Mouse (Mus musculus): ENCODE measurements around the gene Mcu. TPM values are rescaled to one million over a fixed set of nuclear protein-coding genes. Genes with fewer than 3 reads are reported as not detected.

Mcu gene
- polyA plus RNA-seq, 1 experiment from 2014 or later: 24.9 TPM

DNA sequence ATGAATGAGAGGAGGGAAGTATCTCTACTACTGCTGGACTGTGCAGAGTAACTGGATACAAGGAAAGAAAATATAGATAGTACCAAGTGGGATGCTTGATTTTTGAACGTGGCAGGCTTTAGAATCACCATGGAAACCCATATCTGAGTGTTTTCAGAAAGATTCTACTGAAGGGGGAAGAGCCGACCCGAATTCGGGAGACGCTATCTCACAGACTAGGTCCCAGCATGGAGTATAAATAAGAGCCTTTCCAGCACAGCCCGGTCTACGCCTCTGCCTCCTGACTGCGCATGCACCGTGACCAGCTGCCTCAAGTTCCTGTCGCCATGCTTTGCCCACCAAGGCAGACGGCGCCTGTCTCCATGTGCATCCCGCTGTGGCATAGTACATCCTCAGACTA, 49.5 kb downstream of the Mcu start:
- H3K4me1 ChIP-seq: peaks cover 40% of the 10 kb centered on the region
- H3K9me3 ChIP-seq: no peaks in the 10 kb centered on the region
- no peaks in the 10 kb centered on the region for H3K27me3 ChIP-seq (replicated peaks)
- no peak overlapping the region for H3K4me2 ChIP-seq
- 83% methylated on average over 13 of the region's 13 CpGs for WGBS
- ATAC-seq (ENCODE audit: extremely low read depth, insufficient number of reproducible peaks, low FRiP score, low TSS enrichment): no peak
- 0 out of 2 replicates have a peak, but pooled peaks cover 3% of the 10 kb centered on the region for H3K36me3 ChIP-seq
- no peak overlapping the region for H3K27ac ChIP-seq (replicated peaks)
- H3K9ac ChIP-seq: no peak overlapping the region
- no peak overlapping the region for H3K4me3 ChIP-seq

DNA sequence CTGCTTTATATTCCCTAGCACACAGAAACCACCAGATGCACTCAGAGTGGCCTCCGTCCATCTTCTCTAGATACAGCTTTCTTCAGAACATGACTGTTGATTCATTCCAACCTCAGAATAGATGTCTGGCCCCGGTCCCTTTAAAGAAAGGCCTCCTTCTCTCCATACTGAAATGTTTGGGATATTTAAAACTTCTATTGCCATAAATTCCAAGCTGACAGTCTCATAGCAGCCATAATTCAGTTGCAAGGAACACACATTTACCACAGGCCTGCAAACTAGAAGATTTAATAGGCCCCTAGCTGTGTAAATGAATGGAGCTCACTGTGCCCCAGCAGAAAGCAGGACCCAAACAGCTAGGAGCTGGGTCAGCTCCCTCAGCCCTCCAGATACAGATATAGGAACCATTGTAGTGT, 50.5 kb downstream of the Mcu start:
- Histone ChIP-seq H3K36me3 (0 out of 2 replicates have a peak, but pooled peaks cover 3% of the 10 kb centered on the region), H3K27ac (replicated peaks) (no peak overlapping the region; the same call in 1 of the 2 replicates), H3K4me3 (no peak overlapping the region), H3K9ac (0 out of 2 replicates have a peak overlapping the region, but pooled peaks have one; percentile 24), H3K4me1 (peaks cover 33% of the 10 kb centered on the region), H3K9me3 (no peaks in the 10 kb centered on the region), H3K27me3 (replicated peaks) (no peaks in the 10 kb centered on the region), H3K4me2 (no peak overlapping the region)
- ATAC-seq (ENCODE audit: extremely low read depth, insufficient number of reproducible peaks, low FRiP score, low TSS enrichment): no peak
- 67% methylated on average over 2 of the region's 2 CpGs for WGBS

DNA sequence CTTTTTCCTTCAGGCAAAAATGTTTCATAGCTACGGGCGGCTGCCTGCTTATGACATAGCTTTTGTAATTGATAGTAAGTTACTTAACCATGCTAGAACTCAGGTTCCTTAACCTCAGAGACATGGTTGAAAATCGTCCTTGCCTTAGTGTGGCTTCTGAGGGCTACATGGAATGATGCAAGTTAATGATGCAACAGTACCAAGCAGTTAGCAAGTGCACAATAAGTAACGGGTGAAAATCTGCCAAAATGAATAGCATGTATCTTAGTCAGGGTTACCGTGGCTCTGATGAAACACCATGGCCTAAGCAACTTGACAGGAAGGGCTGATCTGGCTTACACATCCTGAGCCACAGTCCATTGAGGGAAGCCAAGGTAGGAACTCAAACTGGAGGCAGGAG, 51.9 kb downstream of the Mcu start:
- H3K36me3 ChIP-seq: 0 out of 2 replicates have a peak, but pooled peaks cover 3% of the 10 kb centered on the region
- H3K4me2 ChIP-seq: no peak overlapping the region
- 78% methylated on average over 5 of the region's 5 CpGs for whole genome bisulfite sequencing
- no peak for ATAC-seq (ENCODE audit: extremely low read depth, insufficient number of reproducible peaks, low FRiP score, low TSS enrichment)
- no peaks in the 10 kb centered on the region for H3K9me3 ChIP-seq
- no peak overlapping the region for H3K9ac ChIP-seq
- no peak overlapping the region for H3K4me3 ChIP-seq
- peaks cover 23% of the 10 kb centered on the region for H3K4me1 ChIP-seq
- H3K27me3 ChIP-seq (replicated peaks): no peaks in the 10 kb centered on the region
- H3K27ac ChIP-seq (replicated peaks): no peak overlapping the region

DNA sequence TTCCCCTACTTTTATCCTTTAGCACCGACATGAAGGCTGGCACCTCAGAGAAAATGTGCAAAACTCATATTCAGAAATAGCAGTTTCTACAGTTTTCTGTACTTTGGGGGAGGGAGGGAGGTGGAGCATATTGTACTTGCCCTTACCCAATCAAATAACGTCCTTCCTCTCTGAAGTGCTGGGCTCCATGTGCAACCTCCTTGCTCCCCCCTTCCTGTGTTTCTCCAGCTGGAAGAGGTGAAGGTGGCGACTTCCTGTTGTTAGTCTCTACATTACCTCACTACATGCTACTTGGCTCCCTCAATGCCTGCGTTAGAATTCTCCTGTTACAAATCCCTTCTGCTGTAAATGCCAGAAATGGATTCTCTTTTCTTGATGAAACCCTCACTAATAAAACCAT, 54.0 kb downstream of the Mcu start:
- Histone ChIP-seq H3K4me1 (peaks cover 22% of the 10 kb centered on the region), H3K4me3 (no peak overlapping the region), H3K9ac (no peak overlapping the region), H3K9me3 (no peaks in the 10 kb centered on the region), H3K27me3 (replicated peaks) (no peaks in the 10 kb centered on the region), H3K36me3 (0 out of 2 replicates have a peak, but pooled peaks cover under 1% of the 10 kb centered on the region), H3K4me2 (no peak overlapping the region), H3K27ac (replicated peaks) (0 out of 2 replicates have a peak overlapping the region, but pooled peaks have one; percentile 1)
- 59% methylated on average over 4 of the region's 4 CpGs for WGBS
- no peak for ATAC-seq (ENCODE audit: extremely low read depth, insufficient number of reproducible peaks, low FRiP score, low TSS enrichment)

DNA sequence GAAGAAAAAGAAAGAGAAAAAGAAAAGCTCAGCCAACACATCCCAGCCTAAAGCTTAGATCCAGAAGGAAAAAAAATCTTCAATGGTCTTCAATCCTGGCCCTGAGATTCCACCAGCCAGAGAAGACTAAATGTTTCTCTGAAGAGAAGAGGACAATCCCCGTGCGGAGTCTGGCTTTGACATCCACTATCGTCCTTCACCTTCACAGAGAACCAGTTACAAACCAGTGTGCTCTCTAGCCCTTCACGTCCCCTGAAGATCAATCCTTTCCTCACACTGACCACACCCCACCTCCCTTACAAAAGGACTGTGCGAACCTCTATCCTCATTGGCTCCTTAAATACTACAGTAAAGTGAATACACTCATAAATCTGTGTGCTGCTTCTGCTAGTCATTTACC, 56.4 kb downstream of the Mcu start:
- H3K4me3 ChIP-seq: no peak overlapping the region
- H3K27ac ChIP-seq (replicated peaks): no peak overlapping the region
- H3K4me2 ChIP-seq: no peak overlapping the region
- H3K36me3 ChIP-seq: no peaks in the 10 kb centered on the region
- no peak overlapping the region for H3K9ac ChIP-seq
- ATAC-seq (ENCODE audit: extremely low read depth, insufficient number of reproducible peaks, low FRiP score, low TSS enrichment): no peak
- no peaks in the 10 kb centered on the region for H3K27me3 ChIP-seq (replicated peaks)
- H3K9me3 ChIP-seq: no peaks in the 10 kb centered on the region
- H3K4me1 ChIP-seq: peaks cover 24% of the 10 kb centered on the region
- WGBS: 84% methylated on average over 5 of the region's 5 CpGs

DNA sequence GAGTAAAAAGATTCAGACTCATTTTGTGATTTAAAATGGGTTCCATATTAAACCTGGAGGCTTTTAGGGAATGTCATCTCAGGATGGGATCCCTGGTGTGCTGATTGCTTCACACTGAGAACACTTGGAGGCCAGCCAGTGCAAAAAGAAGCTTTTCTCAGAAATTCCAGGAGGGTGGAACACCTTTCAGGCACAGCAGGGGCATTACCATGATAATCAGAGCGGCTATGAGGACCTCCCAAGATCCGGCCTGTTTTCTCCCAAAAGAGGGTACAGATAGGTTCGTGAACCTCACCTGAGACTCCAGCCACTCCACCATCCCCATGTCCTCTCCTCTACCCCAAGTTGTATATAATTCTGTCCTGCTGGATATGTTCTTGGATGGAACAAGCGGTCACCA, 57.9 kb downstream of the Mcu start:
- Histone ChIP-seq H3K9ac (no peak overlapping the region), H3K27me3 (replicated peaks) (no peaks in the 10 kb centered on the region), H3K9me3 (peaks cover 3% of the 10 kb centered on the region), H3K36me3 (no peaks in the 10 kb centered on the region), H3K27ac (replicated peaks) (no peak overlapping the region), H3K4me3 (no peak overlapping the region), H3K4me2 (no peak overlapping the region), H3K4me1 (peaks cover 24% of the 10 kb centered on the region)
- 88% methylated on average over 4 of the region's 4 CpGs for WGBS
- ATAC-seq (ENCODE audit: extremely low read depth, insufficient number of reproducible peaks, low FRiP score, low TSS enrichment): no peak

DNA sequence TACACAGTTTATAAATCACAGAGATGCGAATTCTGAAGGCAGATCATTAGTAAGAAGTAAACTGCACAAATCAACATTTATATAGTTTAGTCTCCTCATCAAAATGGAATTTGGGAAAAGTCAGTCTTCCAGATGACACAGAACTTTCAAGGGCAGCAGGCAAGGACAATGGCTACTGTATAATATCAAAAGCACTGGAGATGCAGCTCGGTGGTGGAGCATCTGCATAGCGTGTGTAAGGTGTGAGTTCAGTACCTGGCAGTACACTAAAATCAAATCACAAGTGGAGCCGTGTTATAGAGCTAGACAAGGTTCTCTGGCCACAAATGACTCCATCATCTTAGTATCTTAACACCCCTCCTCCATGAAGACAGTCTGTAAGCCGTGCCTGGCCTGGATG, 58.3 kb downstream of the Mcu start:
- Histone ChIP-seq H3K27ac (replicated peaks) (no peak overlapping the region), H3K4me1 (peaks cover 24% of the 10 kb centered on the region), H3K4me3 (no peak overlapping the region), H3K9ac (no peak overlapping the region), H3K27me3 (replicated peaks) (no peaks in the 10 kb centered on the region), H3K9me3 (peaks cover 3% of the 10 kb centered on the region), H3K4me2 (no peak overlapping the region), H3K36me3 (no peaks in the 10 kb centered on the region)
- ATAC-seq (ENCODE audit: extremely low read depth, insufficient number of reproducible peaks, low FRiP score, low TSS enrichment): no peak
- 80% methylated on average over 5 of the region's 5 CpGs for WGBS

DNA sequence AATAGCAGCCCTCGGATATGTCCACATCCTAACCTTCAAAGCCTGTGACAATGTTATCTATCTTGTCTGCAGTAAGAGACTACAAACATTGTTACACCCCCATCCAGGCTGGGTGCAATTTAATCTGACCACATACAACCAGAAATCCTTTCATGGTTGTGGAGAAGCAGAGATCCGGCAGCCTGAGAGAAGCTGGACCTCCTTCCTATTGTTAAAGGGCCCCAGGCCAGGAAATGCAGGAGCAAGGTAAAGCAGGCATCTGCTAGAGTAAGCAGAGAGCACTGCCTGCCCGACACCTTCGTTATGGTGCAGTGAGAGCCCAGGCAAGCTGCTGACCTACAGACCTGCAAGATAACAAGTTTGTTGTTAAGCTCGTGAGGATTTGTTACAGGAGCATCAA, 60.0 kb downstream of the Mcu start:
- Histone ChIP-seq H3K4me1 (peaks cover 33% of the 10 kb centered on the region), H3K27me3 (replicated peaks) (no peaks in the 10 kb centered on the region), H3K9me3 (peaks cover 3% of the 10 kb centered on the region), H3K9ac (peak overlapping the region; percentile 50; the same call in 1 of the 2 replicates), H3K36me3 (no peaks in the 10 kb centered on the region), H3K4me2 (peak overlapping the region; percentile 2; the same call in 1 of the 2 replicates), H3K27ac (replicated peaks) (peak overlapping the region; percentile 9; the same call in 1 of the 2 replicates), H3K4me3 (no peak overlapping the region)
- WGBS: 13% methylated on average over 5 of the region's 5 CpGs
- no peak for ATAC-seq (ENCODE audit: extremely low read depth, insufficient number of reproducible peaks, low FRiP score, low TSS enrichment)

DNA sequence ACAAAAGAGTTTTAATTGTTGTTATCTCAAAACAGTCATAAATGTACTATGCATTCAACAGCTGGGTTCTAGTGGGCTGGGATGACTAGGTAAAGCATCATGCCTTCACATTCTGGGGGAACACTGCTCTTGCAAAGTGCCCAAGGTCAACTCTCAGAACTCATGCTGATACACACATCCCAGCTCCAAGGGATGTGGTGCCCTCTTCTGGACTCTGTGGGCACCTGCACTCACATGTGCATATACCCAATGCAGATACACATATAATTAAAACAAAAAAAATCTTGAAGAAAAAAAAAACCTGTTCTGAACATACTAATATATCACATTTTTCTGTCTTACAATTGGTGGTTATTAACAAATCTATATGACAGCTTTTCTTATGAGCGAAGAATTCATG, 62.2 kb downstream of the Mcu start:
- Histone ChIP-seq H3K36me3 (no peaks in the 10 kb centered on the region), H3K4me2 (no peak overlapping the region), H3K9ac (no peak overlapping the region), H3K9me3 (peaks cover 3% of the 10 kb centered on the region), H3K27me3 (replicated peaks) (no peaks in the 10 kb centered on the region), H3K4me3 (no peak overlapping the region), H3K4me1 (peaks cover 33% of the 10 kb centered on the region), H3K27ac (replicated peaks) (no peak overlapping the region)
- ATAC-seq (ENCODE audit: extremely low read depth, insufficient number of reproducible peaks, low FRiP score, low TSS enrichment): no peak
- 95% methylated on average over 1 of the region's 1 CpGs for WGBS

DNA sequence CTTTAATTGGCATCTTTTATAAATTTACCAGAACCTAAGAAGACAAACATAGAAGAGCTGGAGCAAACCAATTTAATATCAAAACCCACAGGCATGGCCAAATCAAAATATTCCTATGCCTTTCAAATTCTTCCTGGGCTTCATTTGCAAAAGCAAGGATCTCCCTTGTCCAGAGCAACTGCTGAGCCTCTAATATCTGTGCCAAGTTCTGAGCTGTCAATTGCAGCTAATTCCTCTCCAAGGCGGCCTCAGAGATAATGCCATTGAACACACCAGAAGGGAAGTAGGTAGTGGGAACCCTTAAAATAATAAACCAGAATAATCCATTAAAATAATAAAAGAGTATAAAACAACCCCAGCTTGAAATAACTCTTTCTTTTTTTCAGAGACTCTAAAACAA, 64.0 kb downstream of the Mcu start:
- Histone ChIP-seq H3K36me3 (0 out of 2 replicates have a peak, but pooled peaks cover 1% of the 10 kb centered on the region), H3K4me1 (peaks cover 28% of the 10 kb centered on the region), H3K4me3 (no peak overlapping the region), H3K9ac (no peak overlapping the region), H3K9me3 (peaks cover 12% of the 10 kb centered on the region), H3K27ac (replicated peaks) (0 out of 2 replicates have a peak overlapping the region, but pooled peaks have one; percentile 15), H3K4me2 (no peak overlapping the region), H3K27me3 (replicated peaks) (no peaks in the 10 kb centered on the region)
- WGBS: 26% methylated on average over 1 of the region's 1 CpGs
- no peak for ATAC-seq (ENCODE audit: extremely low read depth, insufficient number of reproducible peaks, low FRiP score, low TSS enrichment)

DNA sequence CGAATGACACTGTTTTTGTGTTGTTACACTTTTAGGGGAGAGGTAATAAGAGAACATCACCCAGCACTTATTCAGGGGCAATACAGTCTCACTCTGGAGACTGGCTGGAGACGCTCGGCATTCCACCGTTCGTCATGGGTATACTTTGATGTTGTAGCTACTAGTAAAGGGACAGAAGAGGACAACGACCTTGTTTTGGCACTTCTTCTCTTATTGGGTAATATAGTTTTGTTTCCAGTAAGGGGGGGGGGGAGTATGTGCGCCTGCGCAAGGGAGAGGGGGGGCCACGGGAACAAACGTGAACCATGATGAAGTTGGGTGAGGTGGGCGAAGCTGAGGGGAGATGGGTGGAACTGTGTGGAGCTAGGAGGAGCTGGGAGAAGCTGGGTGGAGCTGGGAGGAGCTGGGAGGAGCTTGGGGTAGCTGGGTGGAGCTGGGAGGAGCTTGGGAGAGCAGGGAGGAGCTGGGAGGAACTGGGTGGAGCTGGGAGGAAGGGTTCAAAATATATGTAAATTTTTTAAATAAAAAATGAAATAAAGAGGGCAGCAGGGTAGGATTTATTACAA, 67.6 kb downstream of the Mcu start:
- Histone ChIP-seq H3K4me1 (peaks cover 9% of the 10 kb centered on the region), H3K27ac (replicated peaks) (no peak overlapping the region), H3K9me3 (peaks cover 27% of the 10 kb centered on the region), H3K9ac (no peak overlapping the region), H3K4me2 (no peak overlapping the region), H3K36me3 (peaks cover 18% of the 10 kb centered on the region), H3K27me3 (replicated peaks) (no peaks in the 10 kb centered on the region), H3K4me3 (no peak overlapping the region)
- 78% methylated on average over 11 of the region's 11 CpGs for WGBS
- ATAC-seq (ENCODE audit: extremely low read depth, insufficient number of reproducible peaks, low FRiP score, low TSS enrichment): no peak

DNA sequence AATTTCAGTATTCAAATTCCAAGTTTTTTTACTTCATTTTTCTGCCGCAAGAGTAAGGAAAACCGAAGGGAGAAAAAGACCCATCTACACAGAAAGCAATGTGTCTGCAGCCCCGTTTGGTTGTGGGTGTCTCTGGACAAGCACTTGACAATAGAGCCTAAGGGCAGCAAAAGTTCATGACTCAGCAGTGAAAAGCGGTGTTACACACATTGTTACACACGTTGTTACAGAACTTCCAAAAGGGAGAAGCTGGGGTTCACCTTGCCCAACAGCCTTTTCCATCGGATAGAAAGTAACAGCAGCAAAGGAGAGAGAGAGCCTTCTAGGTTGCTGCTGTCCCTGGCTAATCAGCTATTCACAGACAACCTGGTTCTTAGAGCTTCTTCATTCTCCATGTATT, 68.3 kb downstream of the Mcu start:
- peaks cover 27% of the 10 kb centered on the region for H3K9me3 ChIP-seq
- no peak overlapping the region for H3K4me3 ChIP-seq
- H3K27me3 ChIP-seq (replicated peaks): no peaks in the 10 kb centered on the region
- peaks cover 9% of the 10 kb centered on the region for H3K4me1 ChIP-seq
- 70% methylated on average over 6 of the region's 6 CpGs for WGBS
- ATAC-seq (ENCODE audit: extremely low read depth, insufficient number of reproducible peaks, low FRiP score, low TSS enrichment): no peak
- H3K4me2 ChIP-seq: no peak overlapping the region
- peaks cover 18% of the 10 kb centered on the region for H3K36me3 ChIP-seq
- H3K27ac ChIP-seq (replicated peaks): no peak overlapping the region
- no peak overlapping the region for H3K9ac ChIP-seq
